ENCODE assay signal across 11 mouse cellular contexts in the genomic region with DNA sequence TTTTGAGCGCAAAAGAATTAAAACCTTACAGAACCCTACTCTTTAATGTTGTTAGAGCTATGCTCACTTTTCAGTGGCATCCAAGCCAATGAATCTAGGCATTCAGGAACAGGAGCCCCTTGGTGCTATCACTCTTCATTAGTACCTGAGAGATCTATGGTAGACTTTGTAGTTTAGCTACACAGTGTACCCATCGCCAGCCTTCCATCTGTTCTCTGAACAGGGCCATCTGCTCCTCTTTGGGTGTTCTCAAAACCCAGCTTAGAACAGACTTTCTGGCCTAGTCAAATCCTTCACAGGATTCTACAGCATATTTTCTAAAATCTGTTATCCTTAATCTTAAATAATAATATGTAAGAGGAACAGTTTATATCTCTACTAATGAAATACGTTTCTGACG.
DNase-seq lines count a peak whose midpoint lies in the region; ATAC-seq lines count a peak whose summit lies in the region.
"Had no signal": no experiment of that assay in that cellular context is flagged by ENCODE, and none has a peak within 500 bp of the region (broad histone marks: within the 10 kb centered on the region; RNA-seq: fewer than 3 reads in every experiment).

No protein-coding gene starts in this region.

- intact Hi-C loops in heart, postnatal 25 days (cut with DNase I), result no loop called here

- DNase-seq in cerebellum, postnatal 4 days (ENCODE audit: low spot score in 2 of 2), result no peak
- DNase-seq in cerebellum, postnatal 14 days, result peak; percentile 47 to 66
- DNase-seq in layer of hippocampus, postnatal 10 days (ENCODE audit: low spot score in 2 of 2), result peak; percentile 22 to 30
- peak; percentile 11 for DNase-seq in right cerebral cortex, postnatal 25 days
- DNase-seq in urinary bladder, postnatal 10 days (ENCODE audit: low spot score), result no peak
- DNase-seq in kidney, adult 9 months, result no peak
- DNase-seq in heart, postnatal 25 days (ENCODE audit: low spot score), result no peak
- DNase-seq: adrenal gland, postnatal 10 days; gastrocnemius, postnatal 10 days; kidney, postnatal 14 days had no signal

- ATAC-seq in cerebellum, adult (ENCODE audit: insufficient number of reproducible peaks, low FRiP score, low TSS enrichment), result peak; percentile 100

Comparison
In these comparisons a context has a peak if more than half of its experiments do, and no peak if none do; other contexts are left out.
1. DNase-seq: peak in cerebellum, postnatal 14 days (2 of 2), layer of hippocampus, postnatal 10 days (2 of 2) and right cerebral cortex, postnatal 25 days (single experiment); none in cerebellum, postnatal 4 days (0 of 2), urinary bladder, postnatal 10 days (single experiment), kidney, adult 9 months (single experiment) and heart, postnatal 25 days (single experiment).